Mouse (Mus musculus) E14TG2a.4 (cell line): ENCODE measurements around the gene Gria1.

Experiments
- H3K27me3 ChIP-seq: 2 replicates; pipeline ENCODE4 v1.6.1; 2014; ENCODE audit warnings: low read length, control low read depth; ENCODE audit not compliant: insufficient read depth
- H3K36me3 ChIP-seq: 2 replicates; pipeline ENCODE4 v1.6.1; 2014; ENCODE audit warnings: low read length, control low read depth; ENCODE audit not compliant: insufficient read depth
- H3K4me1 ChIP-seq: replicated peaks from 2 replicates; pipeline ENCODE4 v1.6.1; 2014; ENCODE audit warnings: low read depth, low read length, control low read depth
- H3K4me3 ChIP-seq: replicated peaks from 2 replicates; pipeline ENCODE4 v1.5.1; 2014; ENCODE audit warnings: mild to moderate bottlenecking, low read length
- H3K9me3 ChIP-seq: 2 replicates; pipeline ENCODE4 v1.6.1; 2014; ENCODE audit warnings: low read length, control low read depth
- CTCF ChIP-seq: conservative IDR thresholded peaks from 2 replicates; pipeline ENCODE4 v1.5.1; 2014; ENCODE audit warnings: low read length
- NANOG ChIP-seq: IDR thresholded peaks from 2 replicates; pipeline ENCODE4 v1.6.1; 2014; ENCODE audit warnings: borderline replicate concordance, low read length, mixed read lengths
- POU5F1 ChIP-seq: IDR thresholded peaks from 2 replicates; pipeline ENCODE4 v1.6.1; 2014; ENCODE audit warnings: low read length, borderline replicate concordance

The Gria1 gene

GRCm38 (mm10) chr11:57298263-57298662, 287.1 kb downstream of the Gria1 start:
- Histone ChIP-seq H3K4me1 (no peaks in the 10 kb centered on the region), H3K36me3 (no peaks in the 10 kb centered on the region), H3K9me3 (no peaks in the 10 kb centered on the region), H3K4me3 (no peak overlapping the region), H3K27me3 (no peaks in the 10 kb centered on the region; the same call in 1 of the 2 replicates)
- TF ChIP-seq POU5F1 (no peak), NANOG (no peak), CTCF (no peak)

- TF ChIP-seq POU5F1 (no peak), CTCF (no peak), NANOG (no peak)
- H3K4me3 ChIP-seq: no peak overlapping the region
Measured at GRCm38 (mm10) chr11:57298665-57299064, 287.5 kb downstream of the Gria1 start.

GRCm38 (mm10) chr11:57303602-57304001, 292.4 kb downstream of the Gria1 start:
- Histone ChIP-seq H3K4me3 (no peak overlapping the region), H3K9me3 (no peaks in the 10 kb centered on the region), H3K27me3 (no peaks in the 10 kb centered on the region; the same call in 1 of the 2 replicates), H3K36me3 (no peaks in the 10 kb centered on the region), H3K4me1 (no peaks in the 10 kb centered on the region)
- TF ChIP-seq POU5F1 (no peak), CTCF (peak; percentile 44)

More at GRCm38 (mm10) chr11:57298665-57299064, 287.5 kb downstream of the Gria1 start:
- H3K27me3 ChIP-seq: no peaks in the 10 kb centered on the region; the same call in 1 of the 2 replicates
- no peaks in the 10 kb centered on the region for H3K36me3 ChIP-seq
- no peaks in the 10 kb centered on the region for H3K9me3 ChIP-seq
- no peaks in the 10 kb centered on the region for H3K4me1 ChIP-seq

- Histone ChIP-seq H3K4me3 (no peak overlapping the region), H3K36me3 (no peaks in the 10 kb centered on the region), H3K9me3 (no peaks in the 10 kb centered on the region), H3K27me3 (no peaks in the 10 kb centered on the region; the same call in 1 of the 2 replicates), H3K4me1 (no peaks in the 10 kb centered on the region)
- TF ChIP-seq POU5F1 (no peak), NANOG (no peak), CTCF (no peak)
Measured at GRCm38 (mm10) chr11:57306116-57306515, 294.9 kb downstream of the Gria1 start.

- Histone ChIP-seq H3K27me3 (no peaks in the 10 kb centered on the region; the same call in 1 of the 2 replicates), H3K9me3 (no peaks in the 10 kb centered on the region), H3K4me1 (no peaks in the 10 kb centered on the region), H3K36me3 (no peaks in the 10 kb centered on the region), H3K4me3 (no peak overlapping the region)
- TF ChIP-seq CTCF: no peak
- no peak for TF ChIP-seq NANOG
- no peak for TF ChIP-seq POU5F1
Measured at GRCm38 (mm10) chr11:57306892-57307291, 295.7 kb downstream of the Gria1 start.

- TF ChIP-seq CTCF (no peak), NANOG (no peak), POU5F1 (no peak)
- Histone ChIP-seq H3K27me3 (no peaks in the 10 kb centered on the region), H3K4me3 (no peak overlapping the region), H3K9me3 (no peaks in the 10 kb centered on the region), H3K36me3 (no peaks in the 10 kb centered on the region), H3K4me1 (no peaks in the 10 kb centered on the region)
Measured at GRCm38 (mm10) chr11:57317063-57317462, 305.9 kb downstream of the Gria1 start.

- Histone ChIP-seq H3K36me3 (no peaks in the 10 kb centered on the region), H3K4me3 (no peak overlapping the region), H3K4me1 (no peaks in the 10 kb centered on the region), H3K27me3 (no peaks in the 10 kb centered on the region), H3K9me3 (no peaks in the 10 kb centered on the region)
- no peak for TF ChIP-seq NANOG
- TF ChIP-seq CTCF: no peak
- no peak for TF ChIP-seq POU5F1
Measured at GRCm38 (mm10) chr11:57317478-57317877, 306.3 kb downstream of the Gria1 start.

GRCm38 (mm10) chr11:57319374-57319773, 308.2 kb downstream of the Gria1 start:
- TF ChIP-seq CTCF: no peak
- TF ChIP-seq POU5F1: no peak
- TF ChIP-seq NANOG: no peak
- Histone ChIP-seq H3K36me3 (no peaks in the 10 kb centered on the region), H3K4me3 (no peak overlapping the region), H3K27me3 (no peaks in the 10 kb centered on the region), H3K9me3 (no peaks in the 10 kb centered on the region), H3K4me1 (no peaks in the 10 kb centered on the region)

GRCm38 (mm10) chr11:57324099-57324498, 312.9 kb downstream of the Gria1 start:
- H3K9me3 ChIP-seq: no peaks in the 10 kb centered on the region
- H3K27me3 ChIP-seq: no peaks in the 10 kb centered on the region
- no peaks in the 10 kb centered on the region for H3K4me1 ChIP-seq
- H3K36me3 ChIP-seq: no peaks in the 10 kb centered on the region
- no peak overlapping the region for H3K4me3 ChIP-seq
- TF ChIP-seq CTCF: no peak
- no peak for TF ChIP-seq NANOG
- no peak for TF ChIP-seq POU5F1
